Mouse (Mus musculus): ENCODE results near the gene Tbc1d24.

Tbc1d24 gene

GRCm38 (mm10) chr17:24209916-24210240 lies 4.5 kb upstream of the Tbc1d24 start:
- no peak for DNase-seq (ENCODE audit: low spot score)

- DNase-seq (ENCODE audit: low spot score) = no peak
Measured at GRCm38 (mm10) chr17:24209043-24209915, 3.9 kb upstream of the Tbc1d24 start, which contains the start of gene Ntn3. Ntn3 (minus strand) TSS chr17:24209531.

- no peak for DNase-seq (ENCODE audit: low spot score)
Measured at GRCm38 (mm10) chr17:24208641-24209042, 3.3 kb upstream of the Tbc1d24 start.

- no peak for DNase-seq (ENCODE audit: low spot score)
Measured at GRCm38 (mm10) chr17:24207768-24208640, 2.6 kb upstream of the Tbc1d24 start.

- DNase-seq (ENCODE audit: low spot score) = no peak
Measured at GRCm38 (mm10) chr17:24206451-24207351, 1.3 kb upstream of the Tbc1d24 start.

- DNase-seq (ENCODE audit: low spot score) = no peak
Measured at GRCm38 (mm10) chr17:24205908-24206361, 573 bp upstream of the Tbc1d24 start.

- DNase-seq (ENCODE audit: low spot score) = no peak
Measured at GRCm38 (mm10) chr17:24204846-24205245, 516 bp downstream of the Tbc1d24 start.

GRCm38 (mm10) chr17:24203611-24204534 lies 1.5 kb downstream of the Tbc1d24 start:
- no peak for DNase-seq (ENCODE audit: low spot score)

- no peak for DNase-seq (ENCODE audit: low spot score)
Measured at GRCm38 (mm10) chr17:24203068-24203467, 2.3 kb downstream of the Tbc1d24 start.

GRCm38 (mm10) chr17:24201092-24201491 lies 4.3 kb downstream of the Tbc1d24 start:
- no peak for DNase-seq (ENCODE audit: low spot score)

GRCm38 (mm10) chr17:24199741-24200140 lies 5.6 kb downstream of the Tbc1d24 start:
- no peak for DNase-seq (ENCODE audit: low spot score)

- no peak for DNase-seq (ENCODE audit: low spot score)
Measured at GRCm38 (mm10) chr17:24199252-24199651, 6.1 kb downstream of the Tbc1d24 start.

- DNase-seq (ENCODE audit: low spot score) = no peak
Measured at GRCm38 (mm10) chr17:24197032-24197824, 8.1 kb downstream of the Tbc1d24 start.

GRCm38 (mm10) chr17:24195349-24195748 lies 10.0 kb downstream of the Tbc1d24 start:
- DNase-seq (ENCODE audit: low spot score) = no peak

GRCm38 (mm10) chr17:24193769-24194168 lies 11.6 kb downstream of the Tbc1d24 start:
- no peak for DNase-seq (ENCODE audit: low spot score)

GRCm38 (mm10) chr17:24193268-24193667 lies 12.1 kb downstream of the Tbc1d24 start:
- no peak for DNase-seq (ENCODE audit: low spot score)

GRCm38 (mm10) chr17:24192848-24193247 lies 12.5 kb downstream of the Tbc1d24 start:
- DNase-seq (ENCODE audit: low spot score) = no peak

GRCm38 (mm10) chr17:24191481-24191880 lies 13.9 kb downstream of the Tbc1d24 start:
- DNase-seq (ENCODE audit: low spot score) = no peak

GRCm38 (mm10) chr17:24190934-24191333 lies 14.4 kb downstream of the Tbc1d24 start:
- DNase-seq (ENCODE audit: low spot score) = no peak

- DNase-seq (ENCODE audit: low spot score) = no peak
Measured at GRCm38 (mm10) chr17:24174259-24174658, 31.1 kb downstream of the Tbc1d24 start.
